Mouse (Mus musculus) hindbrain, postnatal 0 days (tissue): ENCODE measurements around the gene Lrrc75b. TPM values are rescaled to one million over a fixed set of nuclear protein-coding genes. Genes with fewer than 3 reads are reported as not detected.

Source experiments
- ATAC-seq: fragments of 200-750 bp; cut with Nextera tagmentation; 2 replicates; pipeline ENCODE4 v1.8.0; 2017; ENCODE audit warnings: mild to moderate bottlenecking, moderate TSS enrichment, moderate library complexity
- DNase-seq: peaks from one replicate; pipeline ENCODE4 v3.0.0-alpha.2; 2015; ENCODE audit warnings: low spot score
- H3K27ac ChIP-seq: fragments of 300-500 bp; sonication (generic); 2 replicates; pipeline ENCODE4 v1.5.1; 2014; ENCODE audit warnings: mild to moderate bottlenecking
- H3K27me3 ChIP-seq: fragments of 300-500 bp; sonication (generic); 2 replicates; pipeline ENCODE4 v1.6.1; 2014; ENCODE audit warnings: low read length, mixed read lengths; ENCODE audit not compliant: insufficient read depth
- H3K36me3 ChIP-seq: fragments of 300-500 bp; sonication (generic); 2 replicates; pipeline ENCODE4 v1.6.1; 2014; ENCODE audit warnings: low read length, mixed read lengths; ENCODE audit not compliant: insufficient read depth
- H3K4me1 ChIP-seq: fragments of 300-500 bp; sonication (generic); 2 replicates; pipeline ENCODE4 v1.6.1; 2014; ENCODE audit warnings: antibody characterized with exemption, low read length, mixed read lengths; ENCODE audit not compliant: insufficient read depth
- H3K4me2 ChIP-seq: fragments of 300-500 bp; sonication (generic); 2 replicates; pipeline ENCODE4 v1.6.1; 2014; ENCODE audit warnings: low read depth, mild to moderate bottlenecking, low read length, moderate library complexity, mixed read lengths
- H3K4me3 ChIP-seq: fragments of 300-500 bp; sonication (generic); 2 replicates; pipeline ENCODE4 v1.5.1; 2014; ENCODE audit warnings: low read length
- H3K9ac ChIP-seq: fragments of 300-500 bp; sonication (generic); replicated peaks from 2 replicates; pipeline ENCODE4 v1.6.1; 2014; ENCODE audit warnings: mild to moderate bottlenecking, low read length, moderate library complexity, mixed read lengths
- H3K9me3 ChIP-seq: fragments of 300-500 bp; sonication (generic); 2 replicates; pipeline ENCODE4 v1.6.1; 2016; ENCODE audit warnings: low read length, mixed read lengths
- CTCF ChIP-seq: IDR thresholded peaks from 2 replicates; pipeline ENCODE4 v1.5.1; 2016; ENCODE audit warnings: antibody characterized with exemption, control low read depth, low read depth
- WGBS: fragments of 180-500 bp; shearing (Covaris S2); extraction: QIAGEN DNeasy Blood & Tissue Kit; methylation state at CpG from one replicate; pipeline ENCODE4 v1.1.7; 2014; 5-methylcytosine and 5-hydroxymethylcytosine counted together
- polyA plus RNA-seq: library from polyadenylated mRNA; unstranded; fragments of >200 nt; fragmentation: Nextera tagmentation; extraction: Ambion mirVana; gene quantifications from 2 replicates; pipeline ENCODE4 v1.2.1, GENCODE M21; 2015
- total RNA-seq: library from RNA; depleted of rRNA; stranded (reverse); fragments of >200 nt; gene quantifications from 2 replicates; pipeline ENCODE4 v1.2.3, GENCODE M21; 2014

Lrrc75b gene
- total and polyA plus RNA-seq, 2 experiments from 2014 or later = 26.0 to 30.3 TPM

- WGBS = 84% methylated on average over 4 of the region's 4 CpGs
- DNase-seq (no peak), ATAC-seq (no peak)
- TF ChIP-seq CTCF = no peak
- no peak overlapping the region for H3K4me3 ChIP-seq
- no peaks in the 10 kb centered on the region for H3K27me3 ChIP-seq
- no peaks in the 10 kb centered on the region for H3K9me3 ChIP-seq
- peak overlapping the region; percentile 89; the same call in 1 of the 2 replicates for H3K9ac ChIP-seq
- peak overlapping the region; percentile 68; the same call in 1 of the 2 replicates for H3K4me2 ChIP-seq
- H3K27ac ChIP-seq = no peak overlapping the region
- peaks cover 6% of the 10 kb centered on the region; the same call in 1 of the 2 replicates for H3K4me1 ChIP-seq
- peaks cover 29% of the 10 kb centered on the region; the same call in 1 of the 2 replicates for H3K36me3 ChIP-seq
Measured at GRCm38 (mm10) chr10:75515216-75516037, 44.7 kb downstream of the Lrrc75b start.

- TF ChIP-seq CTCF = no peak
- Histone ChIP-seq H3K27ac (no peak overlapping the region), H3K27me3 (no peaks in the 10 kb centered on the region), H3K4me1 (peaks cover 6% of the 10 kb centered on the region; the same call in 1 of the 2 replicates), H3K4me3 (no peak overlapping the region), H3K9me3 (no peaks in the 10 kb centered on the region), H3K4me2 (no peak overlapping the region), H3K9ac (no peak overlapping the region), H3K36me3 (peaks cover 28% of the 10 kb centered on the region)
- ATAC-seq (no peak), DNase-seq (no peak)
- 86% methylated on average over 7 of the region's 7 CpGs for WGBS
Measured at GRCm38 (mm10) chr10:75514361-75514760, 45.8 kb downstream of the Lrrc75b start.

- H3K4me1 ChIP-seq = peaks cover 6% of the 10 kb centered on the region; the same call in 1 of the 2 replicates
- no peak overlapping the region for H3K4me2 ChIP-seq
- H3K36me3 ChIP-seq = peaks cover 37% of the 10 kb centered on the region
- no peaks in the 10 kb centered on the region for H3K9me3 ChIP-seq
- no peak for DNase-seq
- 89% methylated on average over 8 of the region's 8 CpGs for WGBS
- H3K4me3 ChIP-seq = no peak overlapping the region
- no peak overlapping the region for H3K27ac ChIP-seq
- no peak overlapping the region for H3K9ac ChIP-seq
- H3K27me3 ChIP-seq = no peaks in the 10 kb centered on the region
- ATAC-seq = no peak
- TF ChIP-seq CTCF = no peak
Measured at GRCm38 (mm10) chr10:75513306-75514067, 46.6 kb downstream of the Lrrc75b start.

GRCm38 (mm10) chr10:75512796-75513195 lies 47.3 kb downstream of the Lrrc75b start:
- H3K4me2 ChIP-seq = no peak overlapping the region

GRCm38 (mm10) chr10:75511897-75512296 lies 48.2 kb downstream of the Lrrc75b start:
- peaks cover 6% of the 10 kb centered on the region; the same call in 1 of the 2 replicates for H3K4me1 ChIP-seq
- ATAC-seq = no peak
- no peaks in the 10 kb centered on the region for H3K9me3 ChIP-seq
- H3K9ac ChIP-seq = no peak overlapping the region
- TF ChIP-seq CTCF = no peak
- no peak overlapping the region for H3K4me2 ChIP-seq
- no peak for DNase-seq
- H3K27ac ChIP-seq = no peak overlapping the region
- H3K27me3 ChIP-seq = no peaks in the 10 kb centered on the region
- WGBS = 92% methylated on average over 7 of the region's 7 CpGs
- H3K4me3 ChIP-seq = no peak overlapping the region
- H3K36me3 ChIP-seq = peaks cover 48% of the 10 kb centered on the region

More at GRCm38 (mm10) chr10:75512796-75513195, 47.3 kb downstream of the Lrrc75b start:
- no peaks in the 10 kb centered on the region for H3K9me3 ChIP-seq
- peaks cover 44% of the 10 kb centered on the region for H3K36me3 ChIP-seq
- H3K4me3 ChIP-seq = no peak overlapping the region
- no peak for TF ChIP-seq CTCF
- no peak overlapping the region for H3K9ac ChIP-seq
- H3K27ac ChIP-seq = no peak overlapping the region
- WGBS = 89% methylated on average over 7 of the region's 7 CpGs
- no peak for ATAC-seq
- DNase-seq = no peak
- H3K27me3 ChIP-seq = no peaks in the 10 kb centered on the region
- peaks cover 6% of the 10 kb centered on the region; the same call in 1 of the 2 replicates for H3K4me1 ChIP-seq

- no peak for ATAC-seq
- DNase-seq = no peak
- Histone ChIP-seq H3K27me3 (no peaks in the 10 kb centered on the region), H3K4me3 (no peak overlapping the region), H3K4me2 (no peak overlapping the region), H3K4me1 (peaks cover 4% of the 10 kb centered on the region; the same call in 1 of the 2 replicates), H3K27ac (no peak overlapping the region), H3K36me3 (peaks cover 48% of the 10 kb centered on the region), H3K9ac (no peak overlapping the region), H3K9me3 (no peaks in the 10 kb centered on the region)
- 92% methylated on average over 9 of the region's 9 CpGs for whole genome bisulfite sequencing
- TF ChIP-seq CTCF = no peak
Measured at GRCm38 (mm10) chr10:75511060-75511459, 49.1 kb downstream of the Lrrc75b start.
